Mouse (Mus musculus) megakaryocyte progenitor cell, adult 5-6 weeks (primary cell): Measurements from ENCODE around the gene Dclk3. TPM values are rescaled to one million over a fixed set of nuclear protein-coding genes. Genes with fewer than 3 reads are reported as not detected.
A peak's percentile ranks its signal among the peaks of the same experiment; 100 is the strongest.

Experiments used
- ATAC-seq: replicated peaks from 2 replicates; pipeline ENCODE4 v1.8.0; 2016; ENCODE audit warnings: mild to moderate bottlenecking, moderate TSS enrichment, inconsistent platforms; ENCODE audit not compliant: poor library complexity
- total RNA-seq, 2 experiments: library from RNA; stranded (forward) in 1 of 2; stranded (reverse) in 1 of 2; fragments of 157-497, 149-512 nt in 1 of 2; fragments of 200-1000 nt in 1 of 2; gene quantifications; 2 replicates each; pipeline versions ENCODE4 v1.2.3 to v1.2.4; 2015 to 2017

The Dclk3 gene
- total RNA-seq, 2 experiments from 2014 or later, result not detected

DNA sequence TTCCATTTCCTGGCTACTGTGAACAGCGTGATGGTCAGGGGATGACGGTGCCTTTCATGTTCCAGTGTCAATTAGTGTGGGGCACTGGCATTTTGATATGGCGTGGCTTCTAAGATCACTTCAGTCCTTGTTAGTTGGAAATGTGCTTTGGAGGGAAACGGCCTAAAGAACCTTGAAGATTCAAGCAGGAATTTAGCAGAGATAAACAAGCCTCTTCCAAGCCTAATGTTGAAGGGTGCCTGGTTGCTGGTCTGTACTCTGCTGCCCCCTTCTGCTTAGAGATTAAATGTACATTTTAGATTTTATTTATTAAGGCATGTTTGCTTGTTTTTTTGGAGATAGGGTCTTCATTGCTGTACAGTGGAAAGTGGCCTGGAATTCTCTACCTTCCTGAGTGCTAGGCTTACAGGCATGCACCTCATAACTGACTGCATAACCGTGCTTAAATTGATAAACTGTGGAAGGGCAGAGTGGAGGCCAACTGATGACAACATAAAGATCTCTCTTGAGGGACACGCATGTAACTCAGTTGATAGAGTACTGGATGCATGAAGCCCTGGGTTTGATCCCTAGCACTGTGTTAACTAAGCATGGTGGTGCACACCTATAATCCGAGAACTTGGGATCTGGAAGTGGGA is 40.1 kb downstream of the Dclk3 start:
- peak; percentile 79 for ATAC-seq

DNA sequence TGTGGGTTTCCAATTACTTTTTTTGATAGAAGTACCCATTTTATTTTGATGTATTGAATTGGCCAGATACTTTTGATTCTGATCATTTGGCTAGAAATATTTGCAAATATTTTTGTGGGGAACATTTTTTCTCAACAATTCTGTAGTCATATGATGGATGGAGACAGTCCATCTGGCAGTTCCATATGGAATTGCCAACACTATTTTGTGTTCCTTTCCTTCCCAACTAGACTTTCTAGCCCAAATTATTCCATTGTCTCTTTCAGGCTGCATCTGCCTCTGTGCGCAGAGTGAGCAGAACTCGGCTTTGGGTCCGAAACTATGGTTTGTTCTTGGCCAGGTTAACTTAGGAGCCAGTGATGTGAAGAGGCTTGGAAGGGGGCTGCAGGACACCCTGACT is 42.1 kb downstream of the Dclk3 start:
- no peak for ATAC-seq

DNA sequence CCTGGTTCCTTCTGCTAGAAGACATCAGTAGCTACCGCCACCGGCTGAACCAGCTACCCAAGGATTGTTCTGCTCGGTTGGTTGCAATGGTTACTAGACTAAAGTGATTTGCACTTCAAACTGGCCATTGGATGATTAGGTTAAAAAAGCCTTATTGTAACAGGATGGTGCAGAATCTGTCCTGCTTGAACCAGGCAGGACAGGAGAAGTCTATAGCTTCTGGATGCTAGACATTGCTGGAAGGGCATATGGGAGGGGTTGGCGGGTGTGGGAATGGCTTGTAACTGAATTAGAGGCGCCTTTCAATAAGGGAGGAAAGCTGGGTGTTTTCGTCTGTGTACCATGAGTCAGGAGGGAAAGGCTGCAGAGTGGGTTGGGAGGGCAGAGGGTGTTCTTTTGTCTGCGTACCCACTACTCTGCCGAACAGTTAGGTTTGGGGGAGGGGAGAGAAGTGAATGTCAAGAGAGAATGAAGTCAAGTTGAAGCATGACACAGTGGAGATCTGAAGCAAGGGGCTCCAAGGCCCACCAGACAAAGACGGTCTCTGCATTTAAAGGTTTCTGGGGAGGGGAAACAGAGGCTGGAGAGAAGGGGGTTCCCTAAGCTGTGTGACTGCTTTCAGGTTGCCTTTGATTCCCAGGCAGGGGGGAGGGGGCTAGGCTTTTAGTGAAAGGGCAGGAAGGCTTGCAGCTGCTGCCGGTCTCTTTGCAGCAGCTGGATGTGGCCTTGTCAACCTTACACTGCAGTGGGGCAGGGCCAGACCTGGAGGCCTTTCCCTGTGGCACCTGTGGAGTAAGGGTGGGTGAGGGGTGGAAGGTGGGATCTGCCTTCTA is 48.0 kb downstream of the Dclk3 start:
- no peak for ATAC-seq

DNA sequence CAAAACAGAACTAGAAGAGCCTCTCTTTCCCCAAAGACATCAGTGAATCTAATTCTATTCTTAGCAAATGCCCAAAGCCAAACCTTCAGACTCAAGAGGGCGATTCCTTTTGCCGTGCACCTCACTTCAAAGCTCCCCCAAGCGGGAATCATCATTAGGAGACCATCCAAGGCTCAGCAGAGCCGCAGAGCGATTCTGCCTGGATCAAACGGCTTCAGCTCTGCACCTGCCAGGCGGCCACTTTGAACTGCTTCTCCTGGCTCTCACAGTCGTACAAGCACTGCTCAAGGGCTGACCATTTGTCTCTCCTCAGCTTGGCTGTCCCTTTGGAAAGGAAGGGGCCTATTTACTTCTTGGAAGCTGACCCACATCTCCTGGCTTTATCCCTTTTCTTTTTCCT is 51.7 kb downstream of the Dclk3 start:
- ATAC-seq, result no peak

DNA sequence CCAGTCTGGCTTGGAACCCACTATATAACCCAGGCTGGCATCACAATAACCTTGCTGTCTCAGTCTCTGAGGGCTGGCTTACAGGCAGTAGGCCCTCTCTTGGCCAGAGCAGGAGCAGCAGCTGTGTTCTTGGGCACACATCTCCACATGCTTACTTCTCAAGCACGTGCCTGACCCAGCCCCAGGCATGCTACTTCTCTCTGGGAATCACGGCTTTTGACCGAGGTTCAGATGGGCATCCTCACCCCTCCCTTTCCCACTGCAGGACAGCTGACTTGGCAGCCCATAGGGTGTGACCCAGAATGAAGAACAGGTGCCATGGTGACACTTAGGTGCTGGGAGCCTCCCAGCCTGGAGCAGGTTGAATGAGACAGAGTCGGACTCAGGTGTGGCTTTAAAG is 52.4 kb downstream of the Dclk3 start:
- ATAC-seq, result no peak

DNA sequence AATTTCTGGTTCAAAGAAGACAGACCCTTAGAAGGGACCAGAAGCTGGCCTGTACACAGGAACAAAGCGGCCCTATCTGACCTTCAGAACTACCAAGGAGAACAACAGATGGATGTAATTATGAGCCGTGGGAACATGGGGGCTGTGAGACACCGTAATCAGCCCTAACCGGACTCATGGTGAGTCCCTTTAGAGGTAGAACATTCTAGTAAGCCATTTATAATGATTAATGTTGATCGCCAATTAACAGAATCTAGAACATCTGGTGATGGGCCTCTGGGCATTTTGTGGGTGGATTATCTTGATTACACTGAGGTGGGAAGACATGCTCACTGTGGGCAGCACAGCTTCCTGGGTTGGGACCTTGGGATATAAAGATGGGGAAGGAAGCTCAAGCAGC is 54.6 kb downstream of the Dclk3 start:
- no peak for ATAC-seq

DNA sequence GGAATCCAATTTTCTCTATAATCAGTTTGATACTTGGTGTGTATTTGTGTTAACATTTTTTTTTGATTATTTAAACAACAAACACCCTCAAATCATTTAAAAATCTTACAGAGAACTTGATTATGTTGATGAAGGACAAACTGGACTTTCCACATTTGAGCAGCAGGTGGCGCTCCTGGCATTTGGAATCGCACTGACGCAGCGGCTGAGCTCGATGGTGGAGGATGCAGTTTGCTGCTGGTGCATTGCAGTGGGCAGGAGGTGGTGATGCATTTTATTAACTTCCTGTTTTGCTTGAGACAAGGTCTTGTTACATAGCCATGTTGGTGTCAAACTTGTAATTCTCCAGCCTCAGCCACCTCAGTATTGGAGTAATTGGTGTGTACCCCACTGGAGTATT is 56.7 kb downstream of the Dclk3 start:
- peak; percentile 95 for ATAC-seq

DNA sequence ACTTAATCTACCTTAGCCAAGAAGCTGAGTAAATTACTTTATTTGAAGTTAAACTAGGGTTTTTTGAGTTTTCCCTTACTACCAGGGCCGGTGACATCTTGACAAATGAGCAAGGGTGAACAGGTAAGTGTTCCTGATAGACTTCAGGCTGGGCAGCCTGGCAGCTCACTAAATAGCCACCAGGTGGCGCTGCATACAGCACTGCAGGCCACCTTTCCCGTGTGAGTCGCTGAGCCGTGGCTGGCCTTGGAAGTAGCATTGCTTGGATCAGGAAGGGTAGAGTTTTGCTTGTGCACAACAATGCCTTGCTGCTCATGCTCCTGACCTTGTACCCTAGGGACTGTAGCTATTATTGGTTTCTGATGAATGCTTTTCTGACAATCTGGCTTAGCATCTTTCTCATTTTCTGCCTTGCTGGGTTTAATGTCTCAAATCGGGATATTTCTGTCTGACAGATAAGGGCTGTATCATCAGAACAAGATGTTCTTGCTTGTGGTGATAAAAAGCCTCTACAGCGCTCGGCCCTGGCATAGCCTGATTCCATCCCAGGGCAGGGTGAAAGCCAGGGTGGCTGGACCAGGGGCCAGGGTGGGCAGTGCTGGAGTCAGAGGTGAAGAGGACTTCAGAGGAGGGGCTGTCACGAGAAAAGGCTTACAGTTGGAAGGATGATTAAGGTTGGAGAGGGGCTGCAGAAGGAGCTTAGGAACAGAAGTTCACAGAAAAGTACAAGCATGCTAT is 58.4 kb downstream of the Dclk3 start:
- peak; percentile 90 for ATAC-seq

DNA sequence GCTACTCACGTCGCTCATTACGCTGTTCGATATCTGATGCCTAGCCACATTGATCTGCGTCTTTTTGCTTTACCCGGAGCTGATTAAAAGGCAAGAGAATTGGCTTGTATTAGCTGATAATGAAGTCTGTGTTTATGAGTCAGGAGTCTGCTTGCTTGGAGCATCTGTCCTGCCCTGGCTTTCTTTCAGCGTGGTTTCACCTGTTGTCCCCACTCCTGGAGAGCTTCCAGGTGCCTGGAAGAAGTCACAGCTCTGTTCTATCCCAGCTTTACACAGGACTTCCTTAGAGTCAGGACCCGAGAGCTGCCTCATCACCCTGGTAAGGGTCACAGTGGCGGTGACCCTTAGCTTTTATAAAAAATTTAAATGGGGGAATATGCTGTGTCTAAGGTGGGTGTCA is 61.3 kb downstream of the Dclk3 start:
- ATAC-seq, result no peak

DNA sequence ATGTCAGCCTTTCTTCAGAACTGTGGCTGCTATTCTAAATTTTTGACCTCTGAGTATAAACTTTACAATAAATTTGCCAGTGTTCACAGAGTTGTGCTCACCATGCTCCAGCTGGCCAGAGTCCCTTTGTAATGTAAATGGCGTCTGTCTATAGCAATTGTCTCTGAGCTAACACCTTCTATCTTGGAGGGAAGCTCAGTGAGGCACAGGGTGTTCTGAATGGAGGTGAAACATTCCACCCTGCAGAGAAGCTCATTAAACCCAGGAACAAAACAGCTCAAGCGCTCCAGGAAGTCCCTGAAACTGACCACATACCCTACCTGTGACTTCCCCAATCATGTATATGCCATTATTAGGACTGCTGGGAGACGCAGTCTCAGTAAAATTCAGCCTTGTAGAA is 67.2 kb downstream of the Dclk3 start:
- no peak for ATAC-seq

DNA sequence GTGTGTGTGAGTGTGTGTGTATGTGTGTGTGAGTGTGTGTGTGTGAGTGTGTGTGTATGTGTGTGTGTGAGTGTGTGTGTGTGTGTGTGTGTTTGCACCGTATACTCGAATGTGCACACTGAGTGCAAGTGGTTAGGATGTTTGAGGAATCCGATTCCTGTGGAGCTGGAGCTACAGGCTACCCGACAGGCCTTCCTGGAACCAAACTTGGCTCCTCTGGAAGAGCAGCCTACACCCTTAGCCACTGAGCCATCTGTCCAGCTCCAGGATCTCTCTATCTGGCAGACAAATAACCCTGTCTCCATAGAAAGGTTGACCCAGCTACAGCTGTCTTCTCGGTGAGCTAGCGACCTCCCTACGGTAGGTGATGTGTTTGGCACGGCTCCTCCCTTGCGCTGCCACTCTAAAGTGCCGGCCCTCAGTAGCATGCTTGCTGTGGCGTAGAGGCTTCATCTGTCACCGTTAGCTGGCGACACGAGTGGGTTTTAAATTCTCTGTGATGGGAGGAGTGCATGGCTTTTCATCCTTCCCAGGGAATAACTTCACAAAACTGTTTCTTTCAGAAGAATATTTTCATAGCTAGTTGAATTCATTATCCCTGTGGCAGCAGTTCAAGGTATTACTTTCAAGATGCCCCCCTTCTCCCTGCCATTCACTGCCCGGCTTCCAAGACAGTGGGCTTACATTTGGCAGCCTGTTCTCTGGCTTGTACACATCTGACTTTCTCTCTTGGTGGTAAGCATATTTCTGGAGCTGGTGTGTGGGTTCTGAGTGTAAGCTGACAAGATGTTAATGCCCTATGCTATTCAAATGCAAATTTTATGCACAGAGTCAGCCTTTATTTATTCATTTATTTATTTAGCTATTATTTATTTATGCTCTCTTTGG is 75.9 kb downstream of the Dclk3 start:
- ATAC-seq, result no peak

DNA sequence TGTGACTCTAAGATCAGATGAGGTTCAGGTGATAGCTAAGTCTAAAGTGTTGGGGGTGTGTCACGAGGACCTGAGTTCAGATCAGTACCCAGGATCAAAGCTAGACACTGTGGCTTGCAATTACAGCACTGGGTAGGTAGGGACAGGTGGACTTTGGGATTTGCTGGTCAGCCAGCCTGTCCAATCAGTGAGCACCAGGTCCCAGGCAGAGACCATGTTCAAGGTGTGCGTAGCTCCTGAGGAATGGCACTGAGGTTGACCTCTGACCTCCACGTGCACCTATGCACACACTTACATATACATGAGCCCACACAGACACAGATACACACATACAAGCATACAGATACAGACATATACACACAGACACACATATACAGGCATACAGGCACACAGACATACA is 76.7 kb downstream of the Dclk3 start:
- no peak for ATAC-seq

DNA sequence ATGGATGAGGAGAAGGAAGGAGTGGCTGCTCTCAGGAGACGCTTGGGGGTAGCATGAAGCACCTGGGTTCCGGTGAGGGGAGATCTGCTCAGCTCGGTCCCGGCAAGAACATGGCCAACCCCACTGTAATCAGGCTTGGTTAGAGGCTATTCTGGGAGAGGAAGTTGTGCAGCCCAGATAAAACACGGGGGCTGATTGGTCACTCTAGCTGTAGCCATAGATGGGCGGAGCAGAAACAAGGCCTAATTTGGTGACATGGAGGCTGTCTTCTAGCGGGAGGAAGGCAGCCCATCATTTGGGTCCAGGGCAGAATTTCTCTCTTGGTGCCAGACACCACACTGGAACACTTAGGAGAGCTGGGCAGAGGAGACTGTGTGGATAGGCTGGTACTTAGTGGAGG is 83.3 kb downstream of the Dclk3 start:
- ATAC-seq, result no peak

DNA sequence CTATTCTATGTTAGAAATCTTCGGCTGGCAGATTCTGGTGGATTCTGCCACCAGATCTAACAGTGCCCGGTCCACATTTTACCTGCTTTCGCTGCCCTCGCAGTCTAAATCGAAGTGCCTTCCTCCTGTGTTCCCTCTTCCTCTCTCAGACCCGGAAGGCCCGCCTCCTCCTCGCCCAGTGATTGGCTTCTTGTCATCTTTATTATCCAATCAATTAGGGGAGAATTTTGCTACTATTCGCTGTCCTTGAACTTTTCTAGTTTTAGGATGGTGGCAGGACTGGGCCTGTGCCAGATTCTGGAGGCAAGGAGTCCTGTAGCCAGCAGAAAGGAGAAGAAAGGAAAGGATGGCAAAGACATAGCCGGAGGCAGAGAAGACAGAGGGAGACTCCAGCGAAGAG is 84.2 kb downstream of the Dclk3 start:
- ATAC-seq, result no peak

DNA sequence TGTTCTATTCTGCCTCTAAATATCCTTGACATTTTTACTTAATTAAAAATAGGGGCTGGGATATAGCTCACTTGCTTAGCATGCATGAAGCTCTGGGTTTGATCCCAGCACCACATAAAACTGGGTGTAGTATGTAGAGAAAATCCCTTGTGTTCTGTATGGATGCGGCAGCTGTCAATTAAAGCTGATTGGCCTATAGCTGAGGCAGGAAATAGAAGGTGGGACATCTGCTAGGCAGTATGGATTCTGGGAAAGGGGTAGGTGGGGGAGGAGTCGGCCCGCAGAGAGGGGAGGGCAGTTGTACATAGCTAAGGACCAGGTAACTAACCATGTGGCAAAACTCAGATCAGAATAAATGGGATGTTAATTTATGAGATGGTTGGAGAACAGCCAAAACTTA is 85.0 kb downstream of the Dclk3 start:
- no peak for ATAC-seq

DNA sequence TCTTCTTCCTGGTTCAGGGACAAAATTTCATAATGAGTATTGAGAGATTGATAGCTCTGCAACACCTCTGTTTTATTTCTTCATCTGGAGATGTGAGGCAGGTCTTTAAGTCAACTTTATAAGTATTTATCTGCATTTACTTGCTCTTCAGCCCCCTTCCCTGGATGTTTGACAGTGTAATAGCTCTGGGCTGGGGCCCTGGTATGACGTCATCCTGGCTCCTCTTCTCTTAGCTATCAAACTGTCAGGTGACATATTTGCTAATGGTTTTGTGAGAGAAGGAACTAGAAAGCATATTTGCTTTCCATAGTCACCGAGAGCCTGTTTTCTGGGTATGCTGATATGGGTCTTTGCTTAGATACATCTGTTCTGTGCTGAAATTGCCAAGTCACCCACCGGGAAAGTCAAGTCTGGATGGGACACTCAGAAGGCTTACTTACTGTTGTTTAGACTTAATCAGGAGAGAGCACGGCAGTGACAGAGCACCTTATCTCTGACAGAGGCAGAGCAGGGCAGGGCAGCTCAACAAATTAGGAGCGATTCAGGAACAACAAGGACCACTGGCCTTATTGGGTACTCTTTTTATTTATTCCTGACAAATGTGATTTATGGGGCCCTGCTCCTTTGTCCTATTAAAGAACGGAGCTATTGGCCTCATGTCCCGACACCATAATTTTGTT is 96.0 kb downstream of the Dclk3 start:
- peak; percentile 80 for ATAC-seq

DNA sequence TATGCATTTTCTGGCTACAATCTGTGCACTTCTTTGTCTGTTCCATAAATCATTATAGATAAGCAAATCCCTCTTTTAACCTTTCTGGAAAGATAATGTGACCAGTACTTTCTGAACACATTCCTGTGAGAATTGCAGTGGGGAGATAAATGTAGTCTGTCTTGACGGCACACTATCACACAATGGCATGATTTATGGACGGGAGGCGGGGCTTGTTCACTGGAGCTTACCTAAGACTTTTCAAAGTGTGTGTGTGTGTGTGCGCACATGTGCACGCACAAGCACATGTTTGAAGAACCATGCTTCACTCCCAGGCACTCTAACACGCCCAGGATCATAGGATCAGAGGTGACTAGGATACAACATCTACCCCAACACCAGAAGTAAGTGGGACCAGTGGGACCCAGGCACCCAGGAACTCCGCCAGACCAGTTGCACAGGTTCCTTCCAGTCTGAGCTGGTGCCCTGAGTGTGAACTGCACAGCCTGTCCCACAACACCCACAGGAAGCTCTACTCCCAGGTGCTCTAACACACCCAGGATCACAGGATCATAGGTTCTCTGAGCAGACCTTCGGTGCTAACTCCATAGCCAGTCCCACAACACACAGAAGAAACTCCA is 96.7 kb downstream of the Dclk3 start:
- ATAC-seq, result no peak
